Mouse (Mus musculus) ES-Bruce4 (cell line): ENCODE measurements at regions not wholly inside any gene's neighbourhood (a gene's known extent, or its start where the extent isn't known, plus 50 kb on each side); places are given as distances from the start of the nearest gene placed in this dataset.

Experiments used
- H3K27ac ChIP-seq: 2 replicates; pipeline ENCODE4 v1.5.1; 2012; ENCODE audit warnings: low read length, inconsistent platforms; ENCODE audit not compliant: insufficient read depth
- H3K27me3 ChIP-seq: 2 replicates; pipeline ENCODE4 v1.6.1; 2012; ENCODE audit warnings: mild to moderate bottlenecking, low read length, inconsistent platforms; ENCODE audit not compliant: control insufficient read depth, poor library complexity, insufficient read depth, severe bottlenecking
- H3K36me3 ChIP-seq: 2 replicates; pipeline ENCODE4 v1.6.1; 2012; ENCODE audit warnings: inconsistent platforms, mild to moderate bottlenecking, low read length, moderate library complexity; ENCODE audit not compliant: control insufficient read depth, poor library complexity, insufficient read depth, severe bottlenecking
- H3K4me1 ChIP-seq: one replicate; pipeline ENCODE4 v1.8.1; 2011; ENCODE audit warnings: low read length; ENCODE audit not compliant: control insufficient read depth, insufficient read depth
- H3K4me3 ChIP-seq: 2 replicates; pipeline ENCODE4 v1.5.1; 2011; ENCODE audit warnings: low read depth, mild to moderate bottlenecking, low read length
- H3K9ac ChIP-seq: 2 replicates; pipeline ENCODE4 v1.6.1; 2012; ENCODE audit warnings: low read depth, mild to moderate bottlenecking, inconsistent platforms; ENCODE audit not compliant: poor library complexity, severe bottlenecking
- H3K9me3 ChIP-seq: replicated peaks from 2 replicates; pipeline ENCODE4 v1.6.1; 2012; ENCODE audit warnings: mild to moderate bottlenecking, low read length, inconsistent platforms; ENCODE audit not compliant: control insufficient read depth, poor library complexity, insufficient read depth, severe bottlenecking
- CTCF ChIP-seq: IDR thresholded peaks from one replicate; pipeline ENCODE4 v1.8.1; 2011; ENCODE audit warnings: low read depth, low read length
- EP300 ChIP-seq: IDR thresholded peaks from 2 replicates; pipeline ENCODE4 v1.6.1; 2011; ENCODE audit warnings: low read depth, low read length; ENCODE audit not compliant: insufficient read depth
- POLR2A ChIP-seq: IDR thresholded peaks from one replicate; pipeline ENCODE4 v1.8.1; 2011; ENCODE audit warnings: low read length; ENCODE audit not compliant: insufficient read depth

DNA sequence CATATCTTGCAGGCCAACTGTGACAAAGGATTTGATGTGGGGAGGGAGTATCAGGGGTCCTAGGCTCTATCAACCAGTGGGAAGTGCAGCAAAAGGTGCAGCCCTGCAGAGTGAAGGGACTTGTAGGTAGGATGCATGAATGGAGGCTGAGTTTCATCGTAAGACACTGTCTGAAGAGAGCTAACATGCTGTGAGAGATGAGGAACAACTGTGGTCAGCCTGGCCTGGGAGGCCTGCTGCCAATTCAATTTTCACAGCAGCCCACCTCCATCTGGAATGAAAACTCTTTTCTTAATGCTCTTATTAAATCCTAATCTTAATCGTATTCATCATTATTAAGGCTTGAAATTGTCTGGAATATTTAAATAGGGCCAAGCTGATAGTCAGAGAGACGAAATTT is 622.1 kb upstream of the Brinp1 start:
- H3K36me3 ChIP-seq, result no peaks in the 10 kb centered on the region
- TF ChIP-seq EP300, result no peak
- no peak for TF ChIP-seq POLR2A
- no peak for TF ChIP-seq CTCF
- no peaks in the 10 kb centered on the region for H3K27me3 ChIP-seq
- no peaks in the 10 kb centered on the region for H3K9me3 ChIP-seq
- no peak overlapping the region for H3K27ac ChIP-seq
- no peak overlapping the region for H3K9ac ChIP-seq
- H3K4me1 ChIP-seq, result no peaks in the 10 kb centered on the region
- no peak overlapping the region for H3K4me3 ChIP-seq

DNA sequence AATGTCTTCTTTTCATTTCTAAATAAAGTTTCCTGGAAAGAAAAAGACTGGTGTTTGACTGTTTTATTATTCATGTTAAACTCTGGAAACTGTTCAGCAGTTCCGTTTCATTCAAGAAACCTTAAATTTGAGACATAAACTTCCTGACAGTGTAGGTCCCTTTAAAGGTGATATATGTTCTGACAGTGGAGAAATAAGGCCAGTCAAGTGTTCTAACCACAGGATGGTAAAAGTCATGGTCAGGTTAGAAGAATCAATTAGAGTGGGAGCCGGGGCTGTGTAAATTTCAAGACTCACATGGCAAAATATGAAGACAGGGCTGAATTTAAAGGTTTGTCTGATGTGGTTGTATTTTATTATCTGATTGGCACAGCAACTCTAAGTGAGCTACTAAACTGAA is 593.9 kb upstream of the Brinp1 start:
- TF ChIP-seq EP300 (no peak), CTCF (no peak), POLR2A (no peak)
- no peaks in the 10 kb centered on the region for H3K4me1 ChIP-seq
- H3K4me3 ChIP-seq, result no peak overlapping the region
- no peaks in the 10 kb centered on the region for H3K36me3 ChIP-seq
- no peak overlapping the region for H3K27ac ChIP-seq
- no peaks in the 10 kb centered on the region for H3K9me3 ChIP-seq
- no peaks in the 10 kb centered on the region for H3K27me3 ChIP-seq
- H3K9ac ChIP-seq, result no peak overlapping the region

DNA sequence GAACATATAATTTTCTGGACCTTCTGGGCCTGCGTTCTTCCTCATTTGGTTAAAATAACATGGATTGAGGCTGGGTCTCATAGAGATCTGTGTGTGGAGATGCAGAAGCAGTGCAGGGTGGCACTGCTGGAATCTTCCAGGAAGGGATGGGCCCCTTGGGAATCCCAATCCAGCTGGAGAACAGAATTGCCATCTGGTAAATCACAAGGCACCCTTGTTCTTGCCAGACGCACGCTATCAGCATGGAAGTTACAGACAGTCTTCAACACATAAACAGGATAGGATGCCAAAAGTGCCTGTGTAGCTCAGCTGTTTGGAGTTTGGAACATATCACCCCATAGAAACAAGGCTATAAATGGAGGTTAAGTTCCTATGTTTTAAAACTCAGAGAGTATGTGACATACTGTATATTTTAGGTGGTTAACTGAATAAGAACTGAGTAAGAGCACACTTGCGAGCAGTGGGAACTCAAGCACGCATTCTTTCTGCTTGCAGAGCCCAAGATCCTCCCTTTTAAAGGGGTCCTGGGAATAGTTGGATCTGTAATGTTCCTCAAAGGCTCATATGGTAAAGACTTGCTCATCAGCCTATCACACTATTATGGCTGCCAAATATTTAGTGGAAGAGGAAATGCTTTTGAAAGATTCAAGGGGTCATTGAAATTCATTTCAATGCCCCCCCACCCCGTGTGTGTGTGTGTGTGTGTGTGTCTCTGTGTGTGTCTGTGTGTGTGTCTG is 584.1 kb upstream of the Brinp1 start:
- H3K4me1 ChIP-seq, result no peaks in the 10 kb centered on the region
- H3K9me3 ChIP-seq, result no peaks in the 10 kb centered on the region
- H3K9ac ChIP-seq, result no peak overlapping the region
- TF ChIP-seq POLR2A (no peak), EP300 (no peak), CTCF (no peak)
- H3K4me3 ChIP-seq, result no peak overlapping the region
- no peaks in the 10 kb centered on the region for H3K27me3 ChIP-seq
- no peak overlapping the region for H3K27ac ChIP-seq
- no peaks in the 10 kb centered on the region for H3K36me3 ChIP-seq

DNA sequence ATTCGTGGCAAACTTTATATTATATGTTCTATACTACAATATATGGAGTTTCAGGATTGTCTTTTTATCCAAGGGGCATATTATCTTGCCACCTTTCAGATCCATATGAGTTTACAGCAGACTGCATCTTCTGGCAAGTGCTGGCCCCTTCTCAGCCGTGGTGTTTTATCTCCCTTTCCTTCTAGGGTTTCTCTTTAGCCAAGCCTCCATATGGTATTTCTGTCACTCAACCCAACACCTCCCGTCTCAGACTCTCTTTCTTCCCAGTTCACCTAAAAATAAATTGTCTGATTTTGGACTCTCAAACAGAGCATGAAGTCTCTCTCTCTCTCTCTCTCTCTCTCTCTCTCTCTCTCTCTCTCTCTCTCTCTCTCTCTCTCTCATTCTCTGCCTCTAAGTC is 578.9 kb upstream of the Brinp1 start:
- TF ChIP-seq POLR2A (no peak), CTCF (no peak), EP300 (no peak)
- Histone ChIP-seq H3K9ac (no peak overlapping the region), H3K4me1 (no peaks in the 10 kb centered on the region), H3K4me3 (no peak overlapping the region), H3K27me3 (no peaks in the 10 kb centered on the region), H3K27ac (no peak overlapping the region), H3K36me3 (no peaks in the 10 kb centered on the region), H3K9me3 (no peaks in the 10 kb centered on the region)

DNA sequence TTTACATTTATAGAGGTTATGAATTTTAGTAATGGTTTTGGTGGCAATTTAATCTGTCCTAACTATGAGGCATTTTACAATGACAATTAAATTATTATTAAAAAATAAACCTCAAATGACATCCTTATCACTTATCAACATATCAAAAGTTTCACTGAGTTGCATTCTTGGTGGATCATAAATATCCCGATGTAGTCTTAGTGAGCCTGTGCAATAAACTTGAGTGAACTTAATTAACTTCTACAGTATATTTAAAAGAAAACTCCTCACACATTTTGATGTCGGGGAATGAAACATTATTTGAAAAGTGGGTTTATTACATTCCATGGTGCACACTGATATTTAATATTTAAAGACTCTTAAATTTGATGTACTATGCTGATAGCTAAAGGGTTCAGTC is 568.9 kb upstream of the Brinp1 start:
- no peaks in the 10 kb centered on the region for H3K27me3 ChIP-seq

DNA sequence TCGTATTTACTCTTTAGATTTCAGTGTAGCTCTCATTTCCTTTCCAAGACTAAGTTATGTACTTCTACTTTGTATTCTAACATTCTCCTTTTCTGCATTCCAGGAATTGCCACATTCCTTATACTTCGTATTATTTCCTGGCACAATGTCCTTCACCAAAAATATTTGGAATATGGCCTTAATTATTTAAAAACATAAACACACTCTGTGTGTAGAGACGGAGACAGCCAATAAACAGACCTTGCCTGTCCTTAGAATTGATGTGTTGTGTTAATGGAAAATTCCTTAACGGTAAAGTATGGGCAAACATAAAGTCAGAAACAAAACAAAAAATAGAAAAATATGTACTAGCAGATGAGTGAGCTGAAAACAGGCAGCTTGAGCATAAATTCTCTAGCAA is 554.1 kb upstream of the Brinp1 start:
- Histone ChIP-seq H3K4me3 (no peak overlapping the region), H3K4me1 (peaks cover 2% of the 10 kb centered on the region), H3K27ac (no peak overlapping the region), H3K9ac (no peak overlapping the region), H3K27me3 (no peaks in the 10 kb centered on the region), H3K36me3 (no peaks in the 10 kb centered on the region), H3K9me3 (no peaks in the 10 kb centered on the region; the same call in 1 of the 2 replicates)
- TF ChIP-seq EP300 (no peak), CTCF (no peak), POLR2A (no peak)

More for the DNA sequence above, 568.9 kb upstream of the Brinp1 start:
- Histone ChIP-seq H3K36me3 (no peaks in the 10 kb centered on the region), H3K4me1 (no peaks in the 10 kb centered on the region), H3K27ac (no peak overlapping the region), H3K9me3 (no peaks in the 10 kb centered on the region), H3K4me3 (no peak overlapping the region), H3K9ac (no peak overlapping the region)
- TF ChIP-seq CTCF (no peak), EP300 (no peak), POLR2A (no peak)
